Mouse (Mus musculus): ENCODE data around the gene Ifna13.

DNA sequence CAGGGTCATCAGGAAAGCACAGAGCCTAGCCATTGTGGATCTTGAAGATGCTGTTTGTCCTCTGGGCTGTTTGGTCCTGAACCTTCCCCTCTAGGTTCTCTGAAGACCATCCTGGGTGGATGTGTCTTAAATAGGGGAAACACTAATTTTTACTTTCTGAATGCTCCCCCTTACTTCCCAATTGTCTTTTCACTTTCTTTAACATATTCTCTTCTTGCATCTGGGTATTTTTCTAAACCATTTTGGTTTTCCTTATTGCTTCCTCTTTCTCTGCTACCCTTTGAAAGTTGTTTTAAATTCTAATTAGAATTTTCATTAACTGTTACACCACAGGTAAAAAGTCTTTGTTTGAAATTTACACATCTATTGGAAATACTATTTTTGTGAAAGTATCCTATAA lies 41.0 kb downstream of the Ifna13 start, which contains the start of gene Ifna12:
- TF ChIP-seq CTCF (IDR thresholded peaks at IDR 0.05; ENCODE audit: borderline replicate concordance, extremely low read depth, insufficient read depth, insufficient read length) = no peak
- no peak for TF ChIP-seq POLR2A (IDR thresholded peaks at IDR 0.05; ENCODE audit: borderline replicate concordance, extremely low read depth, insufficient read depth, insufficient read length, poor library complexity, severe bottlenecking)

All from brain, embryonic 14.5 days (tissue).